17 mouse cellular contexts compared by ENCODE assay signal in genomic region chr6:83151721-83152120, GRCm38 (mm10). TPM values are rescaled to one million over a fixed set of nuclear protein-coding genes. Genes with fewer than 3 reads are reported as not detected.
DNase-seq lines count a peak whose midpoint lies in the region; ATAC-seq and TF ChIP-seq lines count a peak whose summit lies in the region.
"Had no signal": no experiment of that assay in that cellular context is flagged by ENCODE, and none has a peak within 500 bp of the region (broad histone marks: within the 10 kb centered on the region; RNA-seq: fewer than 3 reads in every experiment).

No protein-coding gene starts in this region.

- H3K4me1 ChIP-seq in heart, embryonic 12.5 days (replicated peaks) = peaks cover 25% of the 10 kb centered on the region
- H3K4me1 ChIP-seq in heart, adult 2 months (ENCODE audit: control insufficient read depth, insufficient read depth, low read length) = peaks cover 1% of the 10 kb centered on the region; the same call in 1 of the 2 replicates
- peaks cover 19% of the 10 kb centered on the region for H3K4me1 ChIP-seq in midbrain, embryonic 11.5 days (ENCODE audit: control insufficient read depth, insufficient read depth, low read length)
- peaks cover 22% of the 10 kb centered on the region for H3K4me1 ChIP-seq in midbrain, embryonic 15.5 days
- peaks cover 16% of the 10 kb centered on the region for H3K4me1 ChIP-seq in limb, embryonic 15.5 days

- H3K9me3 ChIP-seq in heart, embryonic 12.5 days (replicated peaks) = no peaks in the 10 kb centered on the region
- no peaks in the 10 kb centered on the region for H3K9me3 ChIP-seq in midbrain, embryonic 11.5 days (ENCODE audit: control insufficient read depth, low read length)
- H3K9me3 ChIP-seq in midbrain, embryonic 15.5 days = no peaks in the 10 kb centered on the region
- H3K9me3 ChIP-seq in limb, embryonic 15.5 days = no peaks in the 10 kb centered on the region
- H3K9me3 ChIP-seq: heart, embryonic 15.5 days had no signal

- 20% methylated on average over 8 of the region's 8 CpGs for WGBS in heart, embryonic 12.5 days
- 56% methylated on average over 8 of the region's 8 CpGs for WGBS in heart, adult 2 months
- 21% methylated on average over 8 of the region's 8 CpGs for WGBS in midbrain, embryonic 11.5 days
- WGBS in midbrain, embryonic 15.5 days = 20% methylated on average over 8 of the region's 8 CpGs
- 42% methylated on average over 8 of the region's 8 CpGs for WGBS in limb, embryonic 15.5 days

- no peak for ATAC-seq in heart, embryonic 12.5 days (ENCODE audit: insufficient number of reproducible peaks, low FRiP score)
- ATAC-seq in midbrain, embryonic 11.5 days (ENCODE audit: low FRiP score) = no peak
- no peak for ATAC-seq in midbrain, embryonic 15.5 days (replicated peaks)
- ATAC-seq in limb, embryonic 15.5 days (ENCODE audit: insufficient number of reproducible peaks, low FRiP score, low TSS enrichment, low read depth) = no peak

- no peak overlapping the region for H3K27ac ChIP-seq in heart, embryonic 12.5 days (ENCODE audit: poor library complexity, severe bottlenecking)
- no peak overlapping the region for H3K27ac ChIP-seq in heart, adult 2 months
- H3K27ac ChIP-seq in midbrain, embryonic 11.5 days (ENCODE audit: low read depth, low read length) = no peak overlapping the region
- H3K27ac ChIP-seq in midbrain, embryonic 15.5 days = no peak overlapping the region
- 0 out of 2 replicates have a peak overlapping the region, but pooled peaks have one; percentile 23 for H3K27ac ChIP-seq in limb, embryonic 15.5 days
- H3K27ac ChIP-seq: heart, embryonic 15.5 days had no signal

- peak overlapping the region; percentile 39 for H3K9ac ChIP-seq in heart, embryonic 12.5 days
- no peak overlapping the region for H3K9ac ChIP-seq in heart, adult 2 months (ENCODE audit: low read depth, low read length)
- H3K9ac ChIP-seq in midbrain, embryonic 11.5 days (ENCODE audit: low read length) = peak overlapping the region; percentile 34
- no peak overlapping the region for H3K9ac ChIP-seq in midbrain, embryonic 15.5 days
- H3K9ac ChIP-seq in limb, embryonic 15.5 days = no peak overlapping the region
- H3K9ac ChIP-seq: heart, embryonic 15.5 days had no signal

- H3K36me3 ChIP-seq in heart, embryonic 12.5 days = peaks cover 58% of the 10 kb centered on the region
- no peaks in the 10 kb centered on the region for H3K36me3 ChIP-seq in heart, adult 2 months (ENCODE audit: control insufficient read depth, insufficient read depth, low read length)
- peaks cover 11% of the 10 kb centered on the region; the same call in 1 of the 2 replicates for H3K36me3 ChIP-seq in midbrain, embryonic 11.5 days (ENCODE audit: control insufficient read depth, insufficient read depth, low read length)
- no peaks in the 10 kb centered on the region; the same call in 1 of the 2 replicates for H3K36me3 ChIP-seq in midbrain, embryonic 15.5 days (replicated peaks)
- peaks cover 69% of the 10 kb centered on the region for H3K36me3 ChIP-seq in limb, embryonic 15.5 days

- 0 out of 2 replicates have a peak, but pooled peaks cover 13% of the 10 kb centered on the region for H3K27me3 ChIP-seq in heart, embryonic 12.5 days (replicated peaks)
- no peaks in the 10 kb centered on the region for H3K27me3 ChIP-seq in heart, adult 2 months (ENCODE audit: control insufficient read depth, insufficient read depth, low read length)
- H3K27me3 ChIP-seq in midbrain, embryonic 11.5 days (ENCODE audit: control insufficient read depth, insufficient read depth, low read length) = no peaks in the 10 kb centered on the region
- H3K27me3 ChIP-seq in midbrain, embryonic 15.5 days (replicated peaks) = no peaks in the 10 kb centered on the region
- no peaks in the 10 kb centered on the region for H3K27me3 ChIP-seq in limb, embryonic 15.5 days

- TF ChIP-seq CTCF in heart, adult 2 months (IDR thresholded peaks at IDR 0.05) = no peak

- H3K4me3 ChIP-seq in heart, embryonic 12.5 days = no peak overlapping the region
- no peak overlapping the region for H3K4me3 ChIP-seq in heart, adult 2 months
- H3K4me3 ChIP-seq in midbrain, embryonic 11.5 days (ENCODE audit: low read depth, low read length) = no peak overlapping the region
- H3K4me3 ChIP-seq in midbrain, embryonic 15.5 days = no peak overlapping the region
- no peak overlapping the region for H3K4me3 ChIP-seq in limb, embryonic 15.5 days
- H3K4me3 ChIP-seq: heart, embryonic 15.5 days had no signal

- no peak for TF ChIP-seq POLR2A in heart, adult 2 months (IDR thresholded peaks at IDR 0.05; ENCODE audit: insufficient read depth, low read depth, low read length)

- intact Hi-C loops in heart, adult 2 months (cut with DNase I) = no loop called here

- TF ChIP-seq EP300 in heart, adult 2 months (IDR thresholded peaks at IDR 0.05; ENCODE audit: insufficient read depth, low read depth, low read length) = no peak

- DNase-seq in heart, adult 2 months = no peak
- no peak for DNase-seq in midbrain, embryonic 11.5 days (ENCODE audit: low spot score, missing footprints)
- DNase-seq in retina, postnatal 1 day = peak; percentile 35
- DNase-seq in layer of hippocampus, adult 8-10 months (ENCODE audit: low spot score in 2 of 2) = no peak
- DNase-seq: cerebellum, adult 9-10 months; embryo, embryonic 11 days; gastrocnemius, postnatal 10 days; kidney, adult 2 months; kidney, postnatal 36 days; lung, adult 18-20 months; lung, postnatal 4 days; right cerebral cortex, postnatal 4 days; thymus, postnatal 25 days had no signal

- 0 out of 2 replicates have a peak overlapping the region, but pooled peaks have one; percentile 6 for H3K4me2 ChIP-seq in heart, embryonic 12.5 days
- H3K4me2 ChIP-seq in midbrain, embryonic 11.5 days = no peak overlapping the region
- no peak overlapping the region for H3K4me2 ChIP-seq in midbrain, embryonic 15.5 days
- H3K4me2 ChIP-seq in limb, embryonic 15.5 days = no peak overlapping the region
- H3K4me2 ChIP-seq: heart, embryonic 15.5 days had no signal

- no peaks in the 10 kb centered on the region for H3K79me2 ChIP-seq in heart, adult 2 months (replicated peaks; ENCODE audit: control insufficient read depth, insufficient read depth, low read length)

RNA-seq across cellular contexts. Expression of gene Wdr54, which starts 4.5 kb away (rescaled TPM):
- 4.2 and 6.8 TPM in 2 replicates for polyA plus RNA-seq in heart, embryonic 12.5 days (2016; fragmentation: Nextera tagmentation; extraction: Ambion mirVana)
- total RNA-seq in heart, adult 2 months (2021) = 1 to 10 TPM in 1 of 2 experiments, under 1 TPM in 1; 0.89 to 1.3 TPM
- polyA plus RNA-seq in heart, adult 2 months (2012; rRNA removed) = 2.1 and 2.7 TPM in 2 replicates
- 11.1 and 13.7 TPM in 2 replicates for polyA plus RNA-seq in midbrain, embryonic 11.5 days (2014; fragmentation: Nextera tagmentation; extraction: Ambion mirVana)
- polyA plus RNA-seq in midbrain, embryonic 15.5 days (2015; fragmentation: Nextera tagmentation; extraction: Ambion mirVana) = 20.8 and 21.6 TPM in 2 replicates
- 4.8 and 5.4 TPM in 2 replicates for polyA plus RNA-seq in limb, embryonic 15.5 days (2015; fragmentation: Nextera tagmentation; extraction: Ambion mirVana)
- 10 to 100 TPM; 23.4 to 27.5 (median 26.9) TPM for total RNA-seq in layer of hippocampus, adult 8-10 months (2022)

RNA-seq across cellular contexts. Expression of gene 1700003E16Rik, which starts 4.5 kb away (rescaled TPM):
- polyA plus RNA-seq in heart, embryonic 12.5 days (2016; fragmentation: Nextera tagmentation; extraction: Ambion mirVana) = 0.17 and 0.39 TPM in 2 replicates
- under 1 TPM; 0.10 to 0.25 TPM for total RNA-seq in heart, adult 2 months (2021)
- polyA plus RNA-seq in heart, adult 2 months (2012; rRNA removed) = 0.53 and 0.57 TPM in 2 replicates
- 1.7 TPM in 2 replicates for polyA plus RNA-seq in midbrain, embryonic 11.5 days (2014; fragmentation: Nextera tagmentation; extraction: Ambion mirVana)
- polyA plus RNA-seq in midbrain, embryonic 15.5 days (2015; fragmentation: Nextera tagmentation; extraction: Ambion mirVana) = 9.5 and 12.0 TPM in 2 replicates
- polyA plus RNA-seq in limb, embryonic 15.5 days (2015; fragmentation: Nextera tagmentation; extraction: Ambion mirVana) = 3.1 and 3.4 TPM in 2 replicates
- total RNA-seq in layer of hippocampus, adult 8-10 months (2022) = 10 to 100 TPM; 21.2 to 23.8 (median 22.7) TPM

RNA-seq across cellular contexts. Expression of gene Dctn1, which starts 14.0 kb away (rescaled TPM):
- 86.9 and 89.0 TPM in 2 replicates for polyA plus RNA-seq in heart, embryonic 12.5 days (2016; fragmentation: Nextera tagmentation; extraction: Ambion mirVana)
- 100 to 1,000 TPM; 125 to 141 TPM for total RNA-seq in heart, adult 2 months (2021)
- 84.2 and 89.1 TPM in 2 replicates for polyA plus RNA-seq in heart, adult 2 months (2012; rRNA removed)
- 80.2 and 81.7 TPM in 2 replicates for polyA plus RNA-seq in midbrain, embryonic 11.5 days (2014; fragmentation: Nextera tagmentation; extraction: Ambion mirVana)
- 162 TPM in 2 replicates for polyA plus RNA-seq in midbrain, embryonic 15.5 days (2015; fragmentation: Nextera tagmentation; extraction: Ambion mirVana)
- polyA plus RNA-seq in limb, embryonic 15.5 days (2015; fragmentation: Nextera tagmentation; extraction: Ambion mirVana) = 90.3 and 91.9 TPM in 2 replicates
- total RNA-seq in layer of hippocampus, adult 8-10 months (2022) = 100 to 1,000 TPM; 363 to 385 (median 379) TPM

RNA-seq across cellular contexts. Expression of gene Rtkn, which starts 16.5 kb away (rescaled TPM):
- 20.3 and 22.0 TPM in 2 replicates for polyA plus RNA-seq in heart, embryonic 12.5 days (2016; fragmentation: Nextera tagmentation; extraction: Ambion mirVana)
- total RNA-seq in heart, adult 2 months (2021) = 1 to 10 TPM; 5.2 to 6.7 TPM
- 18.6 and 27.7 TPM in 2 replicates for polyA plus RNA-seq in heart, adult 2 months (2012; rRNA removed)
- polyA plus RNA-seq in midbrain, embryonic 11.5 days (2014; fragmentation: Nextera tagmentation; extraction: Ambion mirVana) = 13.6 and 16.6 TPM in 2 replicates
- 10.9 and 15.3 TPM in 2 replicates for polyA plus RNA-seq in midbrain, embryonic 15.5 days (2015; fragmentation: Nextera tagmentation; extraction: Ambion mirVana)
- 76.7 and 79.5 TPM in 2 replicates for polyA plus RNA-seq in limb, embryonic 15.5 days (2015; fragmentation: Nextera tagmentation; extraction: Ambion mirVana)
- 10 to 100 TPM; 75.6 to 85.0 (median 80.3) TPM for total RNA-seq in layer of hippocampus, adult 8-10 months (2022)

RNA-seq across cellular contexts. Expression of gene Ino80b, which starts 26.5 kb away (rescaled TPM):
- 11.1 and 12.1 TPM in 2 replicates for polyA plus RNA-seq in heart, embryonic 12.5 days (2016; fragmentation: Nextera tagmentation; extraction: Ambion mirVana)
- total RNA-seq in heart, adult 2 months (2021) = 10 to 100 TPM; 13.1 to 15.1 TPM
- 5.5 and 9.5 TPM in 2 replicates for polyA plus RNA-seq in heart, adult 2 months (2012; rRNA removed)
- polyA plus RNA-seq in midbrain, embryonic 11.5 days (2014; fragmentation: Nextera tagmentation; extraction: Ambion mirVana) = 18.8 and 19.4 TPM in 2 replicates
- polyA plus RNA-seq in midbrain, embryonic 15.5 days (2015; fragmentation: Nextera tagmentation; extraction: Ambion mirVana) = 13.6 and 15.1 TPM in 2 replicates
- 9.9 and 10.0 TPM in 2 replicates for polyA plus RNA-seq in limb, embryonic 15.5 days (2015; fragmentation: Nextera tagmentation; extraction: Ambion mirVana)
- 10 to 100 TPM; 20.6 to 29.8 (median 26.7) TPM for total RNA-seq in layer of hippocampus, adult 8-10 months (2022)

Comparison
In these comparisons a context has a peak if more than half of its experiments do, and no peak if none do; other contexts are left out.
1. H3K9ac ChIP-seq: peak in heart, embryonic 12.5 days (single experiment) and midbrain, embryonic 11.5 days (single experiment); none in heart, adult 2 months (single experiment), midbrain, embryonic 15.5 days (single experiment) and limb, embryonic 15.5 days (single experiment).